ENCODE assay signal across 8 mouse cellular contexts in genomic region chr13:115230494-115230893, GRCm38 (mm10).
DNase-seq lines count a peak whose midpoint lies in the region; ATAC-seq and TF ChIP-seq lines count a peak whose summit lies in the region.

No protein-coding gene starts in this region.

- no peaks in the 10 kb centered on the region for H3K9me3 ChIP-seq in kidney, embryonic 16.5 days (ENCODE audit: low read length)
- no peaks in the 10 kb centered on the region for H3K9me3 ChIP-seq in neural tube, embryonic 12.5 days

- peak; percentile 38 for DNase-seq in urinary bladder, postnatal 14 days (ENCODE audit: low spot score)
- DNase-seq in urinary bladder, postnatal 4 days (ENCODE audit: low spot score in 2 of 2) = no peak
- DNase-seq in cerebellum, adult 2 months = peak; percentile 18 to 22
- peak; percentile 14 to 38 for DNase-seq in frontal cortex, postnatal 10 days (ENCODE audit: low spot score in 2 of 2)
- DNase-seq in liver, adult 2 months (ENCODE audit: extremely low read depth, low read depth, low spot score) = peak; percentile 50

- H3K4me2 ChIP-seq in kidney, embryonic 16.5 days (replicated peaks; ENCODE audit: low read depth, low read length) = no peak overlapping the region
- no peak overlapping the region for H3K4me2 ChIP-seq in neural tube, embryonic 12.5 days (replicated peaks)

- ATAC-seq in kidney, embryonic 16.5 days (ENCODE audit: low FRiP score, low TSS enrichment) = peak; percentile 39; the same call in 1 of the 2 replicates
- peak; percentile 13; the same call in 1 of the 2 replicates for ATAC-seq in neural tube, embryonic 12.5 days (ENCODE audit: low FRiP score, low read depth)
- no peak for ATAC-seq in activated CD4-positive, CD25-positive, alpha-beta regulatory T cell, adult 4 months

- 26% methylated on average over 13 of the region's 13 CpGs for WGBS in cerebellum, adult 2 months
- WGBS in kidney, embryonic 16.5 days = 29% methylated on average over 13 of the region's 13 CpGs
- WGBS in liver, adult 2 months = 29% methylated on average over 13 of the region's 13 CpGs
- WGBS in neural tube, embryonic 12.5 days = 31% methylated on average over 13 of the region's 13 CpGs

- no peak overlapping the region for H3K4me3 ChIP-seq in cerebellum, adult 2 months (replicated peaks; ENCODE audit: insufficient read depth, low read depth, low read length)
- H3K4me3 ChIP-seq in kidney, embryonic 16.5 days (ENCODE audit: low read length) = no peak overlapping the region
- H3K4me3 ChIP-seq in liver, adult 2 months (ENCODE audit: insufficient read depth, low read depth, low read length) = no peak overlapping the region
- no peak overlapping the region for H3K4me3 ChIP-seq in neural tube, embryonic 12.5 days

- TF ChIP-seq POLR2A in cerebellum, adult 2 months (IDR thresholded peaks at IDR 0.05; ENCODE audit: borderline replicate concordance, insufficient read depth, low read length) = no peak
- no peak for TF ChIP-seq POLR2A in liver, adult 2 months (IDR thresholded peaks at IDR 0.05; ENCODE audit: extremely low read depth, insufficient read depth, low read length)

- peak; percentile 51; the same call in 1 of the 2 replicates for TF ChIP-seq CTCF in cerebellum, adult 2 months (IDR thresholded peaks at IDR 0.05; ENCODE audit: borderline replicate concordance, insufficient read depth, low read depth, low read length)
- TF ChIP-seq CTCF in liver, adult 2 months (IDR thresholded peaks at IDR 0.05; ENCODE audit: low read depth, low read length) = peak; percentile 49

- H3K9ac ChIP-seq in kidney, embryonic 16.5 days (replicated peaks; ENCODE audit: low read length) = no peak overlapping the region
- H3K9ac ChIP-seq in liver, adult 2 months (ENCODE audit: low read depth, low read length) = no peak overlapping the region
- H3K9ac ChIP-seq in neural tube, embryonic 12.5 days = no peak overlapping the region

- no peaks in the 10 kb centered on the region for H3K36me3 ChIP-seq in kidney, embryonic 16.5 days (ENCODE audit: insufficient read depth, low read length)
- no peaks in the 10 kb centered on the region for H3K36me3 ChIP-seq in liver, adult 2 months (ENCODE audit: control insufficient read depth, insufficient read depth, low read length)
- no peaks in the 10 kb centered on the region for H3K36me3 ChIP-seq in neural tube, embryonic 12.5 days

- no peaks in the 10 kb centered on the region for H3K79me2 ChIP-seq in liver, adult 2 months (ENCODE audit: control insufficient read depth, insufficient read depth, low read length)

- no peaks in the 10 kb centered on the region for H3K27me3 ChIP-seq in cerebellum, adult 2 months (ENCODE audit: control insufficient read depth, insufficient read depth, low read length)
- no peaks in the 10 kb centered on the region for H3K27me3 ChIP-seq in kidney, embryonic 16.5 days (ENCODE audit: insufficient read depth, low read length)
- peaks cover 2% of the 10 kb centered on the region; the same call in 1 of the 2 replicates for H3K27me3 ChIP-seq in liver, adult 2 months (ENCODE audit: control insufficient read depth, insufficient read depth, low read length)
- H3K27me3 ChIP-seq in neural tube, embryonic 12.5 days (replicated peaks) = no peaks in the 10 kb centered on the region

- H3K27ac ChIP-seq in cerebellum, adult 2 months (ENCODE audit: insufficient read depth, low read length) = no peak overlapping the region
- H3K27ac ChIP-seq in kidney, embryonic 16.5 days (ENCODE audit: low read length) = no peak overlapping the region
- H3K27ac ChIP-seq in liver, adult 2 months (replicated peaks; ENCODE audit: insufficient read depth, low read depth, low read length) = no peak overlapping the region
- no peak overlapping the region for H3K27ac ChIP-seq in neural tube, embryonic 12.5 days

- no peaks in the 10 kb centered on the region for H3K4me1 ChIP-seq in cerebellum, adult 2 months (ENCODE audit: control insufficient read depth, insufficient read depth, low read length)
- H3K4me1 ChIP-seq in kidney, embryonic 16.5 days (ENCODE audit: insufficient read depth, low read length) = no peaks in the 10 kb centered on the region
- no peaks in the 10 kb centered on the region for H3K4me1 ChIP-seq in liver, adult 2 months (ENCODE audit: control insufficient read depth, insufficient read depth, low read length)
- no peaks in the 10 kb centered on the region for H3K4me1 ChIP-seq in neural tube, embryonic 12.5 days

Comparison
In these comparisons a context has a peak if more than half of its experiments do, and no peak if none do; other contexts are left out.
1. DNase-seq: peak in urinary bladder, postnatal 14 days (single experiment), cerebellum, adult 2 months (2 of 2), frontal cortex, postnatal 10 days (2 of 2) and liver, adult 2 months (single experiment); none in urinary bladder, postnatal 4 days (0 of 2).